Mouse (Mus musculus): ENCODE measurements around the gene Oog3.

Oog3 gene

GRCm38 (mm10) chr4:144162563-144162962 lies at the start of gene Oog3:
Gene Oog3, minus strand, starts transcription at chr4:144162663.
- POLR2A ChIA-PET = no interaction called here
- CTCF ChIA-PET = no interaction called here

GRCm38 (mm10) chr4:144190419-144190818 lies 28.0 kb upstream of the Oog3 start, which contains the start of gene Oog2:
Gene Oog2, plus strand, starts transcription at chr4:144190719.
- ChIA-PET CTCF (no interaction called here), POLR2A (no interaction called here)
